Mouse (Mus musculus): ENCODE data around the gene Zfyve28. TPM values are rescaled to one million over a fixed set of nuclear protein-coding genes. Genes with fewer than 3 reads are reported as not detected.

Gene Zfyve28
- polyA plus RNA-seq, 1 experiment: 4.5 TPM

GRCm38 (mm10) chr5:34243062-34243461 is 45.2 kb downstream of the Zfyve28 start:
- WGBS: 88% methylated on average over 5 of the region's 5 CpGs

GRCm38 (mm10) chr5:34242224-34242963 is 45.9 kb downstream of the Zfyve28 start:
- no peak overlapping the region for H3K4me3 ChIP-seq (replicated peaks; ENCODE audit: extremely low read depth, low read depth, low read length)
- peaks cover 10% of the 10 kb centered on the region for H3K4me1 ChIP-seq (ENCODE audit: control insufficient read depth, insufficient read depth, low read length)
- no peak for TF ChIP-seq POLR2A (IDR thresholded peaks at IDR 0.05; ENCODE audit: borderline replicate concordance, extremely low read depth, low read depth, low read length)
- no peak for TF ChIP-seq CTCF (IDR thresholded peaks at IDR 0.05; ENCODE audit: insufficient read depth, low read length)
- WGBS: 8% methylated on average over 15 of the region's 15 CpGs
- no peak for DNase-seq

More at GRCm38 (mm10) chr5:34243062-34243461, 45.2 kb downstream of the Zfyve28 start:
- peaks cover 10% of the 10 kb centered on the region for H3K4me1 ChIP-seq (ENCODE audit: control insufficient read depth, insufficient read depth, low read length)
- no peak for DNase-seq
- no peak for TF ChIP-seq CTCF (IDR thresholded peaks at IDR 0.05; ENCODE audit: insufficient read depth, low read length)
- no peak for TF ChIP-seq POLR2A (IDR thresholded peaks at IDR 0.05; ENCODE audit: borderline replicate concordance, extremely low read depth, low read depth, low read length)
- H3K4me3 ChIP-seq (replicated peaks; ENCODE audit: extremely low read depth, low read depth, low read length): no peak overlapping the region

- no peak for DNase-seq
- Histone ChIP-seq H3K4me1 (ENCODE audit: control insufficient read depth, insufficient read depth, low read length) (peaks cover 10% of the 10 kb centered on the region), H3K4me3 (replicated peaks; ENCODE audit: extremely low read depth, low read depth, low read length) (no peak overlapping the region)
- no peak for TF ChIP-seq CTCF (IDR thresholded peaks at IDR 0.05; ENCODE audit: insufficient read depth, low read length)
- no peak for TF ChIP-seq POLR2A (IDR thresholded peaks at IDR 0.05; ENCODE audit: borderline replicate concordance, extremely low read depth, low read depth, low read length)
- 83% methylated on average over 6 of the region's 6 CpGs for WGBS
These were observed 49.8 kb downstream of the Zfyve28 start for GRCm38 (mm10) chr5:34238444-34238843.

GRCm38 (mm10) chr5:34235898-34236420 is 52.3 kb downstream of the Zfyve28 start:
- H3K4me1 ChIP-seq (ENCODE audit: control insufficient read depth, insufficient read depth, low read length): peaks cover 3% of the 10 kb centered on the region; the same call in 1 of the 2 replicates
- no peak overlapping the region for H3K4me3 ChIP-seq (replicated peaks; ENCODE audit: extremely low read depth, low read depth, low read length)
- peak; percentile 43 for DNase-seq
- peak; percentile 88 for TF ChIP-seq CTCF (IDR thresholded peaks at IDR 0.05; ENCODE audit: insufficient read depth, low read length)
- TF ChIP-seq POLR2A (IDR thresholded peaks at IDR 0.05; ENCODE audit: borderline replicate concordance, extremely low read depth, low read depth, low read length): no peak
- 52% methylated on average over 10 of the region's 10 CpGs for WGBS

- peaks cover 3% of the 10 kb centered on the region; the same call in 1 of the 2 replicates for H3K4me1 ChIP-seq (ENCODE audit: control insufficient read depth, insufficient read depth, low read length)
- TF ChIP-seq CTCF (IDR thresholded peaks at IDR 0.05; ENCODE audit: insufficient read depth, low read length): no peak
- no peak for TF ChIP-seq POLR2A (IDR thresholded peaks at IDR 0.05; ENCODE audit: borderline replicate concordance, extremely low read depth, low read depth, low read length)
- no peak overlapping the region for H3K4me3 ChIP-seq (replicated peaks; ENCODE audit: extremely low read depth, low read depth, low read length)
- no peak for DNase-seq
- WGBS: 62% methylated on average over 4 of the region's 4 CpGs
These were observed 53.2 kb downstream of the Zfyve28 start for GRCm38 (mm10) chr5:34235056-34235455.

- no peak for TF ChIP-seq CTCF (IDR thresholded peaks at IDR 0.05; ENCODE audit: insufficient read depth, low read length)
- no peak for TF ChIP-seq POLR2A (IDR thresholded peaks at IDR 0.05; ENCODE audit: borderline replicate concordance, extremely low read depth, low read depth, low read length)
- H3K4me1 ChIP-seq (ENCODE audit: control insufficient read depth, insufficient read depth, low read length): peaks cover 3% of the 10 kb centered on the region; the same call in 1 of the 2 replicates
- DNase-seq: no peak
- 83% methylated on average over 6 of the region's 6 CpGs for WGBS
- H3K4me3 ChIP-seq (replicated peaks; ENCODE audit: extremely low read depth, low read depth, low read length): no peak overlapping the region
These were observed 55.1 kb downstream of the Zfyve28 start for GRCm38 (mm10) chr5:34233221-34233515.

GRCm38 (mm10) chr5:34232481-34233220 is 55.6 kb downstream of the Zfyve28 start:
- H3K4me1 ChIP-seq (ENCODE audit: control insufficient read depth, insufficient read depth, low read length): peaks cover 3% of the 10 kb centered on the region; the same call in 1 of the 2 replicates
- no peak overlapping the region for H3K4me3 ChIP-seq (replicated peaks; ENCODE audit: extremely low read depth, low read depth, low read length)
- WGBS: 61% methylated on average over 8 of the region's 8 CpGs
- TF ChIP-seq CTCF (IDR thresholded peaks at IDR 0.05; ENCODE audit: insufficient read depth, low read length): no peak
- TF ChIP-seq POLR2A (IDR thresholded peaks at IDR 0.05; ENCODE audit: borderline replicate concordance, extremely low read depth, low read depth, low read length): no peak
- no peak for DNase-seq

- no peak for TF ChIP-seq CTCF (IDR thresholded peaks at IDR 0.05; ENCODE audit: insufficient read depth, low read length)
- TF ChIP-seq POLR2A (IDR thresholded peaks at IDR 0.05; ENCODE audit: borderline replicate concordance, extremely low read depth, low read depth, low read length): no peak
- WGBS: 66% methylated on average over 6 of the region's 6 CpGs
- H3K4me3 ChIP-seq (replicated peaks; ENCODE audit: extremely low read depth, low read depth, low read length): no peak overlapping the region
- DNase-seq: no peak
- peaks cover 3% of the 10 kb centered on the region; the same call in 1 of the 2 replicates for H3K4me1 ChIP-seq (ENCODE audit: control insufficient read depth, insufficient read depth, low read length)
These were observed 56.3 kb downstream of the Zfyve28 start for GRCm38 (mm10) chr5:34231901-34232300.

- 71% methylated on average over 9 of the region's 9 CpGs for WGBS
These were observed 57.4 kb downstream of the Zfyve28 start for GRCm38 (mm10) chr5:34230599-34231485.

More at GRCm38 (mm10) chr5:34230599-34231485, 57.4 kb downstream of the Zfyve28 start:
- no peak for DNase-seq
- Histone ChIP-seq H3K4me3 (replicated peaks; ENCODE audit: extremely low read depth, low read depth, low read length) (no peak overlapping the region), H3K4me1 (ENCODE audit: control insufficient read depth, insufficient read depth, low read length) (peaks cover 3% of the 10 kb centered on the region; the same call in 1 of the 2 replicates)
- TF ChIP-seq CTCF (IDR thresholded peaks at IDR 0.05; ENCODE audit: insufficient read depth, low read length) (no peak), POLR2A (IDR thresholded peaks at IDR 0.05; ENCODE audit: borderline replicate concordance, extremely low read depth, low read depth, low read length) (no peak)

Data from lung, adult 2 months (tissue).